8 mouse cellular contexts compared by ENCODE assay signal in the genomic region with DNA sequence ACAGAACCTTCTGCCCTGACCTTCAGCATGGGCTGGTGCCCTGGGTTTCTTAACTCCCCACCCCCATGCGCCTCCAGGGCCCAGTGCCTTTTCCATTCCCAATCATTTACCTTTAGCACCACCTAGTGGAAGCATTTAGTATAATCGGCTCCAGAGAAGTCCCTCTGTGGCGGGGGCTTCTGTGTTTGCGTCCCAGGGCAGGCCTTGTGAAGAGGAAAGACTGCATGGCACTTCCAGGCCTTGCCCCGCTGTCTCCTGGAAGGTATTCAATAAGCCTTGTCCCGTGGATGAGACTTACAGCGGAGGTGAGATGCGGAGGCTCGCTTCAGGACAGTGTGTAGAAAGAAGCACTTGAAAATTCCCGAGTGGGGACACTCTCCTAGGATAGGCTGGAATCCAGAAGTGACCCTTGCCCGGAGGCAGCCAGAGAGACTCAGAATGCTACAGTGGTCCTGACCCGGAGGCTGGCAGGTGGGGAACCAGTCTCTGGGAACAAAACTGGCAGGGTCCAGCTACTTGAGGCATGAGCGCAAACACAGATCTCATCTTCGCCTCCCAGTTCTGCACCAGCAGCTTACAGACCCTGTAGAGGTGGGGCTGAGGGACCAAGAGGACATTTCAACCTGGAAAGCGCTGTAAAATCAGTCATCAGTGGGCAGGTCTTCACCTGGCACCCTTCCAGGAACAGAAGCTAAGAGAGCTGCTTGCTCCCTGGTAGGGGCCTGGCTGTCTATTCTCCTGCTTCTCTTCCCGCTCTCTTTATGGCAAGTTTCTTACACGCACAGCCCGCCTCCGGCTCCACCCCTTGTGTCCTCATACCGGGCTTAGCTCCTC. TPM values are rescaled to one million over a fixed set of nuclear protein-coding genes. Genes with fewer than 3 reads are reported as not detected.
A peak's percentile ranks its signal among the peaks of the same experiment; 100 is the strongest.
DNase-seq lines count a peak whose midpoint lies in the region; ATAC-seq and TF ChIP-seq lines count a peak whose summit lies in the region.

No protein-coding gene starts in this region.

- no peaks in the 10 kb centered on the region for H3K36me3 ChIP-seq in hindbrain, embryonic 12.5 days
- no peaks in the 10 kb centered on the region for H3K36me3 ChIP-seq in lung, postnatal 0 days (ENCODE audit: insufficient read depth, low read length)

- H3K27ac ChIP-seq in hindbrain, embryonic 12.5 days = no peak overlapping the region
- no peak overlapping the region for H3K27ac ChIP-seq in lung, postnatal 0 days (ENCODE audit: low read length)

- no peak overlapping the region for H3K4me3 ChIP-seq in hindbrain, embryonic 12.5 days
- H3K4me3 ChIP-seq in lung, postnatal 0 days (ENCODE audit: low read depth, low read length) = no peak overlapping the region

- peak; percentile 86 for TF ChIP-seq CTCF in lung, postnatal 0 days (IDR thresholded peaks at IDR 0.05)

- no peak overlapping the region; the same call in 1 of the 2 replicates for H3K4me2 ChIP-seq in hindbrain, embryonic 12.5 days (replicated peaks)
- H3K4me2 ChIP-seq in lung, postnatal 0 days (replicated peaks; ENCODE audit: low read depth, low read length) = peak overlapping the region; percentile 38

- peak; percentile 88 for DNase-seq in NIH3T3 (ENCODE audit: low read depth)
- peak; percentile 49 for DNase-seq in cerebellum, adult 9-11 months
- DNase-seq in frontal cortex, adult 2 months (ENCODE audit: extremely low spot score in 1 of 2, low spot score in 1 of 2) = peak; percentile 18 to 86
- peak; percentile 42 to 64 for DNase-seq in layer of hippocampus, postnatal 10 days (ENCODE audit: low spot score in 2 of 2)
- peak; percentile 84 for DNase-seq in lung, postnatal 0 days (ENCODE audit: low spot score)
- DNase-seq in retina, adult 2 months (ENCODE audit: low read depth, low spot score) = peak; percentile 67
- peak; percentile 62 for DNase-seq in urinary bladder, postnatal 14 days (ENCODE audit: low spot score)

- WGBS in hindbrain, embryonic 12.5 days = 43% methylated on average over 20 of the region's 20 CpGs
- WGBS in lung, postnatal 0 days = 28% methylated on average over 20 of the region's 20 CpGs

- no peak for TF ChIP-seq EP300 in lung, postnatal 0 days (IDR thresholded peaks at IDR 0.05)

- H3K9me3 ChIP-seq in hindbrain, embryonic 12.5 days (replicated peaks) = no peaks in the 10 kb centered on the region
- H3K9me3 ChIP-seq in lung, postnatal 0 days (ENCODE audit: low read length) = no peaks in the 10 kb centered on the region

- peak overlapping the region; percentile 41; the same call in 1 of the 2 replicates for H3K9ac ChIP-seq in hindbrain, embryonic 12.5 days
- no peak overlapping the region for H3K9ac ChIP-seq in lung, postnatal 0 days (replicated peaks; ENCODE audit: low read depth)

- H3K4me1 ChIP-seq in hindbrain, embryonic 12.5 days = peaks cover 4% of the 10 kb centered on the region
- no peaks in the 10 kb centered on the region for H3K4me1 ChIP-seq in lung, postnatal 0 days (ENCODE audit: insufficient read depth, low read depth, low read length)

- peaks cover 3% of the 10 kb centered on the region; the same call in 1 of the 2 replicates for H3K27me3 ChIP-seq in hindbrain, embryonic 12.5 days
- no peaks in the 10 kb centered on the region for H3K27me3 ChIP-seq in lung, postnatal 0 days (replicated peaks; ENCODE audit: insufficient read depth, low read length)

- ATAC-seq in hindbrain, embryonic 12.5 days (ENCODE audit: low FRiP score) = peak; percentile 43
- ATAC-seq in lung, postnatal 0 days = peak; percentile 77

RNA-seq across cellular contexts. Expression of gene Ttll1, which starts 7.7 kb away (rescaled TPM):
- 51.6 and 52.9 TPM in 2 replicates for polyA plus RNA-seq in frontal cortex, adult 2 months (2012; rRNA removed)
- polyA plus RNA-seq in hindbrain, embryonic 12.5 days (2016; fragmentation: Nextera tagmentation; extraction: Ambion mirVana) = 64.1 and 77.2 TPM in 2 replicates
- total RNA-seq in layer of hippocampus, postnatal 10 days (2021) = 10 to 100 TPM; 49.4 to 53.1 TPM
- 13.8 and 13.9 TPM in 2 replicates for polyA plus RNA-seq in lung, postnatal 0 days (2015; fragmentation: Nextera tagmentation; extraction: Ambion mirVana)

RNA-seq across cellular contexts. Expression of gene Bik, which starts 8.2 kb away (rescaled TPM):
- polyA plus RNA-seq in frontal cortex, adult 2 months (2012; rRNA removed) = 0.30 and 0.59 TPM in 2 replicates
- 2.0 and 2.1 TPM in 2 replicates for polyA plus RNA-seq in hindbrain, embryonic 12.5 days (2016; fragmentation: Nextera tagmentation; extraction: Ambion mirVana)
- total RNA-seq in layer of hippocampus, postnatal 10 days (2021) = not detected
- polyA plus RNA-seq in lung, postnatal 0 days (2015; fragmentation: Nextera tagmentation; extraction: Ambion mirVana) = 33.8 and 34.6 TPM in 2 replicates

RNA-seq across cellular contexts. Expression of gene Tspo, which starts 45.0 kb away (rescaled TPM):
- polyA plus RNA-seq in frontal cortex, adult 2 months (2012; rRNA removed) = 10.9 and 11.3 TPM in 2 replicates
- polyA plus RNA-seq in hindbrain, embryonic 12.5 days (2016; fragmentation: Nextera tagmentation; extraction: Ambion mirVana) = 19.5 and 21.9 TPM in 2 replicates
- total RNA-seq in layer of hippocampus, postnatal 10 days (2021) = 1 to 10 TPM; 2.4 to 2.9 TPM
- 343 and 439 TPM in 2 replicates for polyA plus RNA-seq in lung, postnatal 0 days (2015; fragmentation: Nextera tagmentation; extraction: Ambion mirVana)

RNA-seq across cellular contexts. Expression of gene Mcat, which starts 45.2 kb away (rescaled TPM):
- 23.9 and 29.6 TPM in 2 replicates for polyA plus RNA-seq in frontal cortex, adult 2 months (2012; rRNA removed)
- 38.9 and 40.7 TPM in 2 replicates for polyA plus RNA-seq in hindbrain, embryonic 12.5 days (2016; fragmentation: Nextera tagmentation; extraction: Ambion mirVana)
- total RNA-seq in layer of hippocampus, postnatal 10 days (2021) = 10 to 100 TPM; 26.8 to 31.7 TPM
- polyA plus RNA-seq in lung, postnatal 0 days (2015; fragmentation: Nextera tagmentation; extraction: Ambion mirVana) = 22.8 and 24.7 TPM in 2 replicates

RNA-seq across cellular contexts. Expression of gene Pacsin2, which starts 54.0 kb away (rescaled TPM):
- polyA plus RNA-seq in frontal cortex, adult 2 months (2012; rRNA removed) = 231 and 243 TPM in 2 replicates
- 46.9 and 47.7 TPM in 2 replicates for polyA plus RNA-seq in hindbrain, embryonic 12.5 days (2016; fragmentation: Nextera tagmentation; extraction: Ambion mirVana)
- 10 to 100 TPM; 38.3 to 49.7 TPM for total RNA-seq in layer of hippocampus, postnatal 10 days (2021)
- polyA plus RNA-seq in lung, postnatal 0 days (2015; fragmentation: Nextera tagmentation; extraction: Ambion mirVana) = 46.7 and 51.7 TPM in 2 replicates

Comparison
In these comparisons a context has a peak if more than half of its experiments do, and no peak if none do; other contexts are left out.
1. RNA of gene Bik, which starts 8.2 kb away (polyA plus RNA-seq): 33.8 to 34.6 TPM in lung, postnatal 0 days; 2.0 to 2.1 TPM in hindbrain, embryonic 12.5 days and 0.30 to 0.59 TPM in frontal cortex, adult 2 months; every median in the first group is over 10 times any median in the second.
2. RNA of gene Tspo, which starts 45.0 kb away (polyA plus RNA-seq): 343 to 439 TPM in lung, postnatal 0 days; 19.5 to 21.9 TPM in hindbrain, embryonic 12.5 days and 10.9 to 11.3 TPM in frontal cortex, adult 2 months; every median in the first group is over 10 times any median in the second.
3. Peak in every context shown above with its lines, with median percentiles within 50 percentile points of each other: DNase-seq.